Mouse (Mus musculus) forebrain, embryonic 10.5 days (tissue): ENCODE measurements around the gene Abhd14a. TPM values are rescaled to one million over a fixed set of nuclear protein-coding genes. Genes with fewer than 3 reads are reported as not detected.

Experiments
- DNase-seq: peaks from one replicate; pipeline ENCODE4 v3.0.0-alpha.2; 2017; ENCODE audit warnings: low spot score; ENCODE audit errors: extremely low spot score
- H3K27ac ChIP-seq: fragments of 300-500 bp; sonication (generic); 2 replicates; pipeline ENCODE4 v1.5.1; 2016; ENCODE audit warnings: mild to moderate bottlenecking
- H3K27me3 ChIP-seq: fragments of 300-500 bp; sonication (generic); 2 replicates; pipeline ENCODE4 v1.6.1; 2016; ENCODE audit warnings: mild to moderate bottlenecking; ENCODE audit not compliant: poor library complexity, severe bottlenecking
- H3K36me3 ChIP-seq: fragments of 300-500 bp; sonication (generic); replicated peaks from 2 replicates; pipeline ENCODE4 v1.6.1; 2016; ENCODE audit warnings: mild to moderate bottlenecking, moderate library complexity
- H3K4me1 ChIP-seq: fragments of 300-500 bp; sonication (generic); 2 replicates; pipeline ENCODE4 v1.6.1; 2016
- H3K4me3 ChIP-seq: fragments of 300-500 bp; sonication (generic); 2 replicates; pipeline ENCODE4 v1.5.1; 2016; ENCODE audit warnings: mild to moderate bottlenecking, moderate library complexity
- H3K9me3 ChIP-seq: fragments of 300-500 bp; sonication (generic); 2 replicates; pipeline ENCODE4 v1.6.1; 2016; ENCODE audit warnings: mild to moderate bottlenecking, moderate library complexity
- WGBS: fragments of 180-500 bp; shearing (Covaris S2); methylation state at CpG from one replicate; pipeline ENCODE4 v1.1.7; 2016; 5-methylcytosine and 5-hydroxymethylcytosine counted together
- polyA plus RNA-seq: library from polyadenylated mRNA; unstranded; fragments of >200 nt; fragmentation: Nextera tagmentation; extraction: Ambion mirVana; gene quantifications from 2 replicates; pipeline ENCODE4 v1.2.1, GENCODE M21; 2016

Gene Abhd14a
- polyA plus RNA-seq, 1 experiment from 2014 or later, result 42.8 TPM

- H3K4me3 ChIP-seq, result no peak overlapping the region
- H3K36me3 ChIP-seq, result no peaks in the 10 kb centered on the region
- no peaks in the 10 kb centered on the region; the same call in 1 of the 2 replicates for H3K27me3 ChIP-seq
- peaks cover 42% of the 10 kb centered on the region for H3K4me1 ChIP-seq
- DNase-seq, result no peak
- 87% methylated on average over 9 of the region's 9 CpGs for WGBS
- no peak overlapping the region; the same call in 1 of the 2 replicates for H3K27ac ChIP-seq
- H3K9me3 ChIP-seq, result no peaks in the 10 kb centered on the region
Observed at GRCm38 (mm10) chr9:106398667-106399311, 48.7 kb downstream of the Abhd14a start.

DNA sequence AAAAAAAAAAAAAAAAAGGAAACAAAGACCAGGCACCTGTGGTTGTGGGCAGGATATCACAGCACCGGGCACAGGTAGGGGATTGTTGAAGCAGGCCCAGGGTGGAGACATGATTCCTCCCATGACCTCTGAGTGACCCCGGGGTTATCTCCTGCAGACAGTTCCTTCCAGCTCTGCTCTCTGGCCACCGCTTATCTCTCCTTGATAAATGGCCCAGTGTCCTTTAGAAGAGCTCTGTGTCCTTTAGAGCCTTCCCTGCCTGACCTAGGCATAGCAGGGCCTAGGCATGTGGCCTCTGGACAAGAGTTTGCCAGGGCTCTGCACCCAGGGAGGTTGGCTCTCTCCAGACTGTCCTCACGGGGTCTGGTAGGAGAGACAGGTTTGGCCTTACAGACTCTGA lies 49.7 kb downstream of the Abhd14a start:
- H3K36me3 ChIP-seq, result no peaks in the 10 kb centered on the region
- no peaks in the 10 kb centered on the region for H3K9me3 ChIP-seq
- peaks cover 47% of the 10 kb centered on the region for H3K4me1 ChIP-seq
- no peaks in the 10 kb centered on the region; the same call in 1 of the 2 replicates for H3K27me3 ChIP-seq
- no peak for DNase-seq
- 82% methylated on average over 4 of the region's 4 CpGs for WGBS
- peak overlapping the region; percentile 63 for H3K27ac ChIP-seq
- no peak overlapping the region for H3K4me3 ChIP-seq

- Histone ChIP-seq H3K9me3 (no peaks in the 10 kb centered on the region), H3K4me1 (peaks cover 47% of the 10 kb centered on the region), H3K36me3 (no peaks in the 10 kb centered on the region), H3K4me3 (peak overlapping the region; percentile 5; the same call in 1 of the 2 replicates), H3K27me3 (no peaks in the 10 kb centered on the region), H3K27ac (peak overlapping the region; percentile 83)
- DNase-seq, result no peak
- WGBS, result 50% methylated on average over 11 of the region's 11 CpGs
Observed at GRCm38 (mm10) chr9:106394649-106395602, 52.6 kb downstream of the Abhd14a start.

- Histone ChIP-seq H3K4me1 (peaks cover 42% of the 10 kb centered on the region), H3K27ac (peak overlapping the region; percentile 59), H3K9me3 (no peaks in the 10 kb centered on the region), H3K4me3 (no peak overlapping the region), H3K27me3 (no peaks in the 10 kb centered on the region), H3K36me3 (no peaks in the 10 kb centered on the region)
- DNase-seq, result no peak
- 92% methylated on average over 8 of the region's 8 CpGs for WGBS
Observed at GRCm38 (mm10) chr9:106393548-106393947, 53.9 kb downstream of the Abhd14a start.

- 82% methylated on average over 11 of the region's 11 CpGs for WGBS
- peak overlapping the region; percentile 59 for H3K27ac ChIP-seq
- H3K4me1 ChIP-seq, result peaks cover 42% of the 10 kb centered on the region
Observed at GRCm38 (mm10) chr9:106392828-106393527, 54.5 kb downstream of the Abhd14a start.

More at GRCm38 (mm10) chr9:106392828-106393527, 54.5 kb downstream of the Abhd14a start:
- no peak for DNase-seq
- Histone ChIP-seq H3K4me3 (no peak overlapping the region), H3K27me3 (no peaks in the 10 kb centered on the region), H3K36me3 (no peaks in the 10 kb centered on the region), H3K9me3 (no peaks in the 10 kb centered on the region)

Other genes starting within 250 kb of the Abhd14a start
- gene Ppm1m, start 247.9 kb downstream of the Abhd14a start, polyA plus RNA-seq, result 42.0 and 50.7 TPM in 2 replicates
- 70.9 and 71.8 TPM in 2 replicates for gene Twf2, start 244.6 kb downstream of the Abhd14a start, polyA plus RNA-seq
- gene Tlr9, start 225.1 kb downstream of the Abhd14a start, polyA plus RNA-seq, result 0.04 TPM in 1 of 2 replicates, not detected in the other
- 74.2 and 75.2 TPM in 2 replicates for gene Alas1, start 199.0 kb downstream of the Abhd14a start, polyA plus RNA-seq
- gene Poc1a, start 166.6 kb downstream of the Abhd14a start, polyA plus RNA-seq, result 42.7 and 46.4 TPM in 2 replicates
- gene Dusp7, start 79.0 kb downstream of the Abhd14a start, polyA plus RNA-seq, result 17.6 and 18.9 TPM in 2 replicates
- gene Rpl29, start 18.2 kb downstream of the Abhd14a start, polyA plus RNA-seq, result 1,043 and 1,081 TPM in 2 replicates
- gene Acy1, start 9.4 kb downstream of the Abhd14a start, polyA plus RNA-seq, result 45.6 and 51.3 TPM in 2 replicates
- 4.4 and 6.0 TPM in 2 replicates for gene Abhd14b, start 219 bp downstream of the Abhd14a start, polyA plus RNA-seq
- 337 and 351 TPM in 2 replicates for gene Pcbp4, start 5.6 kb upstream of the Abhd14a start, polyA plus RNA-seq
- 0.10 and 0.27 TPM in 2 replicates for gene Gpr62, start 18.3 kb upstream of the Abhd14a start, polyA plus RNA-seq
- gene Rrp9, start 28.3 kb upstream of the Abhd14a start, polyA plus RNA-seq, result 85.2 and 91.4 TPM in 2 replicates
- gene Parp3, start 29.3 kb upstream of the Abhd14a start, polyA plus RNA-seq, result 2.1 and 2.6 TPM in 2 replicates
- gene Iqcf1, start 52.3 kb upstream of the Abhd14a start, polyA plus RNA-seq, result not detected in 2 replicates
- not detected in 2 replicates for gene Iqcf5, start 66.9 kb upstream of the Abhd14a start, polyA plus RNA-seq
- gene Iqcf3, start 114.0 kb upstream of the Abhd14a start, polyA plus RNA-seq, result not detected in 2 replicates
- not detected in 2 replicates for gene Iqcf4, start 123.3 kb upstream of the Abhd14a start, polyA plus RNA-seq
- not detected in 2 replicates for gene Iqcf6, start 178.9 kb upstream of the Abhd14a start, polyA plus RNA-seq
- gene Grm2, start 208.4 kb upstream of the Abhd14a start, polyA plus RNA-seq, result 1.1 and 1.3 TPM in 2 replicates
- 25.6 and 26.5 TPM in 2 replicates for gene Tex264, start 238.2 kb upstream of the Abhd14a start, polyA plus RNA-seq